Mouse (Mus musculus) lung, adult 2 months (tissue): Measurements from ENCODE around the gene Safb.

Experiments used
- CTCF ChIP-seq: fragments of 200-500 bp; IDR thresholded peaks from 2 replicates; pipeline ENCODE4 v1.5.1; 2011; ENCODE audit warnings: mild to moderate bottlenecking, low read length, control low read depth; ENCODE audit not compliant: insufficient read depth
- POLR2A ChIP-seq: fragments of 200-500 bp; IDR thresholded peaks from 2 replicates; pipeline ENCODE4 v1.6.1; 2011; ENCODE audit warnings: low read depth, mild to moderate bottlenecking, control low read depth, low read length, borderline replicate concordance; ENCODE audit errors: extremely low read depth

DNA sequence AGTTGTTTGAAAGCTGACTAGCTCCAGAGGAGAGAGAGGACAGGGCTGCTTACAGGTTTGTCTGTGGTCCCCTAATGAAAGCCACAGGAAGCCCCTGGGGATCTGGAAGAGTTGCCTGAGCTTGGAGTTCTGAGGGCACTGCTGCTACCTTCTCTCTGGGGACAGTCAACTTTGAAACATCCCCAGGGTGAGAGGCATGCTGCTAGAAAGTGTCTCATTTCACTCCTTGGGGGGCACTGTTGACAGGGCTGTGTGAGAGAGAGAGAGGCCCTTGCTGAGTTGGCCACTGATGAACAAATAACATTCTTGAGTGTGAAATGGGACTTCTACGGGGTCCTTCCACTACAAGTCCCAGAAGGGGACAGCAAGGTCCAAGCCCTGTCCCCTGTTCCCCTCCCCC is 3.1 kb downstream of the Safb start:
- no peak for TF ChIP-seq CTCF
- no peak for TF ChIP-seq POLR2A
